Mouse (Mus musculus): ENCODE measurements around the gene Paics.

GRCm38 (mm10) chr5:76904713-76905404, 46.2 kb upstream of the Paics start:
- no peak for TF ChIP-seq CTCF (IDR thresholded peaks at IDR 0.05; ENCODE audit: low read depth)
- no peak for TF ChIP-seq EP300 (IDR thresholded peaks at IDR 0.05; ENCODE audit: low read depth)
